Mouse (Mus musculus): ENCODE results near the gene Myrfl.

Gene Myrfl

DNA sequence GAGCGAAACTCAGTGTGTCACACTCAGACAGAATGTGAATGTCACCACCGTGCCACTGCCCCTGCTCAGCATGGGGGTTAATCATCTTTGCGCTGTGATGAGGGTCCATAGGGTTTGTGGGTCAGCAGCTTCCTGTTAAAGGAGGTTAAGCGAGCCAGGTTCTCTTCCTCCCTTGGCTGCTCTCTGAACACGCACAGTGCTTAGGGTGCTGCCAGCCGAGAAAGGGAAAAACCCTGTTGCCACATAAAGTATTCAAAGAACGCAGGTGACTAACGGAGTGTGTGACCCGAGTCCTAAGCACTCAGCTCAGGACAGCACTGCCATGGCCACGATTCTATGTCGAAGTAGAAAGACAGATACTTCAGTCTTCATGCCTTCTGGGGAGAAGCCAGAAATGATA is 69.4 kb downstream of the Myrfl start:
- in situ Hi-C loops (cut with MseI, MboI) = no loop called here

DNA sequence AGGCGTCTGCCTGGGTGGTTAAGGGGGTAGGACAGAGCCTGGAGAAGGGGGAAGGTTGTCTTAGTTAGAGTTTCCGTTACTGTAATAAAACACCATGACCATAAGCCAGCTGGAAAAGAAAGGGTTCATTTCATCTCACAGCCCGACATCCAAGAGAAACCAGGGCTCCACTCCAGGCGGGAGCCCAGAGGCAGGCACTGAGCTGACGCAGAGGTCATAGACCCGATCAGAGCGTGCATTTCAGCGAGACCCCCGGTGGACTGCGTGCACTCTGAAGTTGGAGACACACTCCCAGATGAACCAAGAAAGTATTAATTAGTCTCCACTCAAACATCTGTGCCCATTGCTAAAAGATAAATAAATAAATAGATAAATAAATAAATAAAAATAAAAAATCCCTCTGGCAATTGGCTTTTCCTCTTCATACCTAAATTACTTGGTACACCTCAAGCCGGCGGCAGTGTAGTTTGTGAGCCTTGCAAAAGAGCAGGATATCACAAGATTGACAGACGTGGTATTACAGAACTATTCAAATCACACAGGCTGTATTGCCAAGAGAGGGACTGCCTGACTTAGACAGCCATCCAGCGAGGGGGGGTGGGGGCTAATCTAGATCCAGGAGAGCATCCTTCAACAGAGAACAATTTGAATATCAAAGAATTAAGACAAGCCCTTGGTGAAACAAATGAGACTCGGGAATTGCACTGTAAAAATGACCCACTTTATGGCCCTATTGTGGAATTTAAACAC is 81.2 kb downstream of the Myrfl start:
- in situ Hi-C loops (cut with MseI, MboI) = no loop called here

DNA sequence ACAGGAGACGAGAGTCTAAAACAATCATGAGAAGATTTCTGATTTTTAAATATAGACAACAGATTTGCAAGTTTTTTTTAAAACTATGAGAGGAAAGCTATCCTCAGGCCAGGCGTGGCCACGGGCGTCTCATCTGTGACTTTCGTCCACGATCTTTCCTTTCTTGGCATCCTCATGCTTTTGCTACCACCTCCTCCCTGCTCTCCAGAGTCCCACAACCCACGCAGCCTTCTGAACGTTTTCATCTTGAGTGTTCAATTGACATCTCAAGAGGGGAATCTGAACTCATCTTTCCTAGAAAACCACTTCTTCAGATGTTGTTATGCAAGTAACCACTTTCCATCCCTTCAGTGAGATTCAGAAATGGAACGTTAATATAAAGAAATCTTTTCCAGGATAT is 83.6 kb downstream of the Myrfl start:
- in situ Hi-C loops (cut with MseI, MboI) = no loop called here

DNA sequence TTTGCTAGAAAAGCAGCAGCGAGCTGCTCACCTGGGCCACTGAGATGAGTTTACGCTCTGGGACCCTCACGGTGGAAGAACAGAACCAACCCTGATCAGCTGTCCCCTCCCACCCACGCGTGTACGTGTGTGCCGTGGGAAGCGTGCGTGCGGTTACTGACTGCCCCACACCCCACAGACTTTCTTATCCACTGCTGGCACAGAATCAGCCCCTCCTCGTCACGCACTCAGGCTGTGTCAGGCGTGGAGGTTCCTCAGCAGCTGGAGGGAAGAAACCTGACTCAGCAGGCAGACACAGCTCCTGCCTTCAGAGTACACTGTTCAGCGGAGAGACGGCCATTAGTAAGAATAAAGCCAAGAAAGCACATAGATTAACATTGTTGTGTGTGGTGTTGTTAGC is 86.0 kb downstream of the Myrfl start:
- in situ Hi-C loops (cut with MseI, MboI) = no loop called here

DNA sequence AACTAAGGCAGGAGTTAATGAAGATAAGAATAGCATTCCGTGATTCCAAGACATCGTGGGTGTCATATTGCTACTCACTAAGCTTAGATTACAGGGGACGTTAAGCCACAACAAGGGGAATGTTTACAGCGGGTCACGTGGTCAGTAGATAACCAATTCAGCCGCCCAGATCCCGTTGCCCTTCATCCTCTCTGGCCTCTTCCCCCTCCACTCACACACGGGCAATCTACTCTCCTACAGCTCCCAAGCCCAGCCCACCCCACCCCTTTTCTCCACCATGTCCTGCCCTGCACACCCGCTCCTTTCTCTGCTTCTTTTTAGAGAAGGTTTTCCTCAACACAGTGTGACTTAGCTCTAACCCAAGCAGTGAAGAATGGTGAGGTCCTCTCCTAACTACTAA is 87.3 kb downstream of the Myrfl start:
- in situ Hi-C loops (cut with MseI, MboI) = no loop called here

DNA sequence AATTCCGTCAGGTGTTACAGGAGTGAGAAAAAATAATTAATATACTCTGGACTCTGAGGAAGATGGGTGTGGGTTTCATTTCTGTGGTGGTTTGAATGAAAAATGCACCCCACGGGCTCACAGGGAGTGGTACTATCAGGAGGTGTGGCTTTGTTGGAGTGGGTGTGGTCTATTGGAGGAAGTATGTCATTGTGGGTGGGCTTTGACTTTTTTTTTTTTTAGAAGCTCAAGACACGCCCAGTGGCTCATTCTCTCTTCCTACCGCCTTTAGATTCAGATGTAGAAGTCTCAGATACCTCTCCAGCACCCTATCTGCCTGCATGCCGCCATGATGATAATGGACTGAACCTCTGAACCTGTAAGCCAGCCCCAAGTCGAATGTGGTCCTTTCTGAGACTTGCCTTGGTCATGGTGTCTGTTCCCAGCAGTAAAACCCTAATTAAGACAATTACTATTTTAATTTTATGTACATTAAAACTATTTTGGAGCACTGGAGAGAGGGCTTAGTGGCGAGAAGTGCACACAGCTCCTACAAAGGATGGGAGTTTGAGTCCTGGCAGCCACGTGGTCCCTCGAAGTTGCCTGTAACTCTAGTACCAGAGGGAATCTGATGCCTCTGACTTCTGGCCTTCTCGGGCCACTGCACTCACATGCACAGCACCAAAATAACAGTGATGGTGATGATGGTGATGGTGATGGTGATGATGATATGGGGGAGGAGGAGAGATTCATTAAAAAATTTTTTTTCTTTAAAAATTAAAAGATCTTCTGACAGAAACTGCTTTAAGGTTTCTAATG is 88.0 kb downstream of the Myrfl start:
- in situ Hi-C loops (cut with MseI, MboI) = no loop called here

DNA sequence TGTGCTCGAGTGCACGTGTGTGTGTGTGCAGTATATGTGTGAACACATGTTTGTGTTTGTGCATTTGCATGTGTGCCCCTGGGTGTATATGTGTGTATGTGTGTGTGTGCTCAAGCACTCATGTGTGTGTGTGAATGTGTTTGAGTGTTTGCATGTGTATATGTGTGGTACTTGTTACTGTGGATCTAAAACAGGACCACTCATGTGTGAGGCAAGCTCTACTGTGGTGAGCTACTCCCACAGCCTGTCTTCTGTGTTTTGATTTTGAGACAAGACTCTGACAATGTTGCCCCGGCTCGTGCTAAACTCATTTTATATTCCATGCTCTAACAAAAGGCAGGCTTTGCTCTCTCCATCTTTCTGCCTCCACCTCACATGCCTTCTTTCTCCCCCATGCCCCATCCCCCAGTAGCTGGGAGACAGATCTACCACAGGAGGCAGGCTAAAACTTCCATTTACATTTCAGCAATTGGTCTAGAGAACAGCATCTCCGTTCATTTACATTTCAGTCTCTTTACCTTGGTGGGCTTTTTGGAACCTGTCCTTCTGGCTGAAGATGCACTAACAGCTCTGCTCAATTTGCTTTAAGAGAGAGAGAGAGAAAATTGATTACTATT is 94.4 kb downstream of the Myrfl start:
- in situ Hi-C loops (cut with MseI, MboI) = no loop called here

- in situ Hi-C loops (cut with MseI, MboI) = no loop called here
Measured at GRCm38 (mm10) chr10:116801281-116801680, 95.4 kb downstream of the Myrfl start.

GRCm38 (mm10) chr10:116796066-116796465 is 100.7 kb downstream of the Myrfl start:
- in situ Hi-C loops (cut with MseI, MboI) = no loop called here

DNA sequence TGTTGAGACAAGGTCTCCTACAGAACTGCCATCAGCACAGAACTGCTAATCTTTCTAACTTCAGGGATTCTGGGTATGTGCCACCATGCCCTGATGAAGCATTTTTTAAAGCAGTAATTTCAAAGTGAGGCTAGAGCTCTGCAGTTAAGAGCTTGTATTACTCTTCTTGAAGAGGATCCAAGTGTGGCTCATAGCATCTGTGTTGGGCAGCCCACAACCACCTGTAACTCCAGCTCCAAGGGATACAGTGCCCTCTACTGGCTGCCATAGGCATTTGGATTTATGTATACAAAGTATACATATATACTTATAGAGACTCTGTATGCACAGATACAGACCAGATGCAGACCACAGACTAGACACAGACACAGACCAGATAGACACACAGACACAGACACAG is 107.6 kb downstream of the Myrfl start:
- in situ Hi-C loops (cut with MseI, MboI) = no loop called here

DNA sequence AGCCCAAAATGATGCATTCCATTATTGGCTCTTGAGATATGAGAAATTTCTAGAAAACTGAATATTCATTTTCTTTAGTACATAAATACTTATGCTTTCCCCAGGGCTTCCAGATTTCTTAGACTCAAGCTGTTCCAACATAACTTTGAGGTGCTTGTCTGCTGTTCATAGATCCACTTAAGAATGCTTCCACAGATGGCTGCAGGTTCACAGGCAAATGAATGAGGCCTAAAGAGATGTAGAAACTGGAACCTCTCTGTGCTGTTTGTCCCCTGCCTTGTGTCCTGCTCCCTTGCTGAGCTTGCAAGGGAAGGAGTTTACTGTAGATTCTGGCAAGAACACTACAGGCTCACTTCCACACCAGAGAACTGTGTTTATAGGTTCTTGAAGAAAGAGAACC is 108.3 kb downstream of the Myrfl start:
- in situ Hi-C loops (cut with MseI, MboI) = no loop called here

DNA sequence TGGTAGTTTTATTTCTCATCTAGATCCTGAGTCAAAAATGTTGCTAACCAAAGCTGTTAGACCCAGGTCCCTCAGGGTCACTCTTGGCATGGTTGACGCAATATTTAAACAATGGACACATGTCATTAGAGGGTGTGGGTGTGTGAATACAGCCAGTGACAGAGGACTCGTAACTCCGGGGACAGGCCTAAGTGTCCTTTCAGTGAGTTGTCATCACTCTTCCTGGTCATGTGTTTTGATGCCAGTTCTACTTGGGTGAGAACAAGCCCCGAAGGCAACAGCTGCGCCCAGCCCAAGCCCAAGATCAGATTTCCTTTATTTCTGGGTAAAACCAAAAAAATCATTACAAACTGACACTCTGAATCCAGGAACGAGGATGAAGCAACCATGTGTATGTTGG is 112.6 kb downstream of the Myrfl start:
- in situ Hi-C loops (cut with MseI, MboI) = no loop called here

DNA sequence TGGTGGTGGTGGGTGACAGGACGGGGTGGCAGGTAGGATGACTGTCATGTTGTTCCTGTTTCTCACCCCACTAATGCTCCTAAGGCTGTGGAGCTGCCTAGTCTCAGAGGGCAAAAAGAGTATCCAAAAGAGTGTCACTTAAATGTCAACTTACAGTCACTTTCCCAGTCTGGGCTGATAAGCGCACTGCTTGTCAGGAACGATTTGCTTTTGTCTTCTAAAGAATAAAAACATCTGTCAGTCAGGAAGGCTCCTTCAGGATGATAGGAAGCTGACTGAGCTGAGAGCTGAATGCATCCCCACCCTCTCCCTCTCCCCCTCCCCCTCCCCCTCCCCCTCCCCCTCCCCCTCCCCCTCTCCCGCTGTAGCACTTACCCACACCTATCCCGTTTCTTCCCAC is 113.7 kb downstream of the Myrfl start:
- in situ Hi-C loops (cut with MseI, MboI) = no loop called here

GRCm38 (mm10) chr10:116777947-116778346 is 118.8 kb downstream of the Myrfl start:
- in situ Hi-C loops (cut with MseI, MboI) = no loop called here

GRCm38 (mm10) chr10:116776846-116777245 is 119.9 kb downstream of the Myrfl start:
- in situ Hi-C loops (cut with MseI, MboI) = no loop called here

GRCm38 (mm10) chr10:116773846-116774750 is 122.6 kb downstream of the Myrfl start:
- in situ Hi-C loops (cut with MseI, MboI) = no loop called here

- in situ Hi-C loops (cut with MseI, MboI) = no loop called here
Measured at GRCm38 (mm10) chr10:116771215-116771935, 125.3 kb downstream of the Myrfl start.

DNA sequence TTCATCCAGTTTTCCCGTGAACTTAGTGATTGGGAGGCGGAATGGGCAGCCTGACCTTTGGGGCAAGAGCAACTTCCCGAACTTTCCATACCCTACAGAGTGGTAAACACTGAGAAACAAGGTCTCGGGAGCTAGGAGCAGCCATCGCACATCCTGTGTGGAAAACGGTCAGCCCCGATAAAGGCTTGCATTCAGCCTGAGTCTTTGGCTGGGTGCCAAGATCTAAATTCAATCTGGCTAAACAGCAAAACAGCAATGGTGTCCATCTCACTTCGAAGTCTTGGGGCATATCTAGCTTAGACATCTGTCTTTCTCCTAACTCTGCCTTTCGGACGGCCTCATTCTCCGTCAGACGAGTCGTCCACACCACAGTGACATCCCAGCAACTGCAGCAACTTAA is 128.1 kb downstream of the Myrfl start:
- in situ Hi-C loops (cut with MseI, MboI) = no loop called here

- in situ Hi-C loops (cut with MseI, MboI) = no loop called here
Measured at GRCm38 (mm10) chr10:116766525-116766924, 130.2 kb downstream of the Myrfl start.

DNA sequence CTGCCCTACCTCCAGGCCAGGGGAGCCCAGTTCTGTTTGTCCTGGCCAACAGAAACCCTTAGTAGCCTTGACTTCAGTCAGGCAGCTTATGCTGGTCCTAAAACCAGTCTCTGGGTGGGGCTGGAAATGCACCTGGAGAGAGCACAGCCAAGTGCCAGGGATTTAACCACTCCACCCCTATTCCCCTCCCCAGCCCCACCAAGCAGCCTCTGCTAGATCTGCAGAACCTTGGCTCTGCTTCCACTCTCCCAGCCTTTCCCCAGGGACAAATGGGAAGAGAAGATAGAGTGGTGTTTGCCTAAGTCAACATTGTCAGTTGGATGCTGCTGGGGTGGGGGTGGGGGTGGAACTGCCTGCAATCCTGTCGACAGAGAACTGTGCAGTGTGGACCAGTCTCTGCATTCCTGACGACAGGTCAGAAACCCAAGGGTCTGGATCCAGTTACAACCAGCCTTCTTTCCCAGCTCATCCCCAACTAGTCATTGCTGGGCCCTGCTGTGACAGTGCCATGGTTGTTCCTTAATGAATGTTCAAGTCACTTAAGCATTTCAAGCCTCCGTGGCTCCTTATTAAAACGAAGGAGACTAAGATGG is 135.1 kb downstream of the Myrfl start:
- in situ Hi-C loops (cut with MseI, MboI) = no loop called here

DNA sequence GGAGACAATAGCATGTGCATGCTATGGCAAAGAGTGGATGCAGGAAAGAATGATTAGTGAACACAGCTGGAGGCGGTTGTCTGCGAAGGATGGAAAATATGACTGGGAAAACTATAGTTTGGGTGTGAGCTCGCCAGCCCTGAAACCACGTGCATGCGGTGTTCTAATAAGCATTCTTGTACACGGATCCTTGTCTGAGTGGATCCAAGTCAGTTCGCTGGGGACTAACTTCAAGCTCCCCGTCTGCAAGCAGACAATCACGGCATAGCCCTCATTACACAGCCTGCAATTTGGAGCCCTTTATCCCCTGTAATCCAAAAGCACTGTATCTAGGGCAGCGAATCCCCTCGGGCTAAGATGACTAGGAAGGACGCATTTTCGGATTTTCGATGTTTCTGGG is 136.2 kb downstream of the Myrfl start:
- in situ Hi-C loops (cut with MseI, MboI) = no loop called here
